Mouse (Mus musculus): Measurements from ENCODE around the gene Exog. TPM values are rescaled to one million over a fixed set of nuclear protein-coding genes. Genes with fewer than 3 reads are reported as not detected.

The Exog gene
- 25.6 TPM in 2 replicates for polyA plus RNA-seq (2015; fragmentation: Nextera tagmentation; extraction: Ambion mirVana)

GRCm38 (mm10) chr9:119444738-119445429 is at the start of gene Exog:
Gene Exog, plus strand, starts transcription at chr9:119444943.
- H3K4me2 ChIP-seq (replicated peaks): peak within 1 kb of the TSS; percentile 68
- peak within 1 kb of the TSS; percentile 87 for H3K27ac ChIP-seq (replicated peaks)
- no peaks in the 10 kb centered on the region for H3K27me3 ChIP-seq
- no peaks in the 10 kb centered on the region for H3K9me3 ChIP-seq (replicated peaks)
- H3K4me3 ChIP-seq (replicated peaks): peak within 1 kb of the TSS; percentile 91
- under 1% methylated on average over 52 of the region's 52 CpGs for WGBS
- peaks cover 29% of the 10 kb centered on the region for H3K36me3 ChIP-seq
- peaks cover 13% of the 10 kb centered on the region for H3K4me1 ChIP-seq
- peak within 1 kb of the TSS; percentile 76 for H3K9ac ChIP-seq
- peak; percentile 88 for ATAC-seq (ENCODE audit: insufficient number of reproducible peaks, low FRiP score, low TSS enrichment, low read depth)

DNA sequence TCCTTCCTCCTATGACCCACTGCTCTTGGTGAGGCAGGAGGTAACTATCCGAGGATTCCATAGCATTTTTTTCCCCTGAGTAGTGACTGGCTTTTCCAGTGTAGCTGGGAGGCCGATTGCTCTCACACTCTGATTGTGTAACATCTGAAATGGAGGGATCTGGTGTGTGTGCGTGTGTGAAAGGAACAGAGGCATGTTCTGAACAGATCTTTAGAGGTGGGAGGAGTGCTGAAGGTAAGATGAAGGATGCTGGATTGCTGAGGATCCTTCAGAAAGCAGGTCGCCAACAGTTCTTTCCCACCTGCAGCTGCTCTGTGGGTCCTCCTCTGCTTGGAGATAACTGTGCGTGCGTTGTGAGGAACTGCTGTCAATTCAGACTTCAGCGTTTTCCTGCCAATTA is 43.4 kb upstream of the Exog start:
- Histone ChIP-seq H3K27ac (replicated peaks) (peak overlapping the region; percentile 63), H3K4me2 (replicated peaks) (peak overlapping the region; percentile 88), H3K27me3 (no peaks in the 10 kb centered on the region), H3K9me3 (replicated peaks) (no peaks in the 10 kb centered on the region), H3K4me3 (replicated peaks) (peak overlapping the region; percentile 81), H3K36me3 (no peaks in the 10 kb centered on the region), H3K4me1 (peaks cover 24% of the 10 kb centered on the region), H3K9ac (0 out of 2 replicates have a peak overlapping the region, but pooled peaks have one; percentile 12)
- ATAC-seq (ENCODE audit: insufficient number of reproducible peaks, low FRiP score, low TSS enrichment, low read depth): no peak
- 3% methylated on average over 7 of the region's 7 CpGs for WGBS

DNA sequence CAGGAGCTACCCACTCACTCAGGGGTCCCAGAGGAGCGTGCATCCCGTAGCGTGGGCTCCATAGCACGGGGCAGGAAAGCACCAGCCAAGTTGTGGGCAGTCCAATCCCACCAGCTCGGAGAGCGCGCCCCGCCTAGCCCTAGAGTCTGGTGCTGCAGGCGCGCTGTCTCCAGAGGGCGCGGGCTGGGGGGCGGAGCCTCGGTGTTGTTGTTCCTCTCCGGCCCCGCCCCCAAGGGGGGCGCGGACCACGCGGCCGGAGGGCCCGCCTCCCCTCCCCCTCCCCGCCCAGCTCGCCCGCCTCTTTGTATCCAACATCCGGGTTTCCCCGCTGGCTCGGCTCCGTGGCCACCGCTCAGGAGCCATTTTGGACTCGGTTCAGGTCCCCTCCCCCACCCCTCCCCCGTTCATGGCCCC is 42.9 kb upstream of the Exog start, which contains the start of gene Acvr2b:
Acvr2b (plus strand) TSS at position 318 of the 414 bp plus-strand sequence.
- peak within 1 kb of the TSS; percentile 94 for H3K27ac ChIP-seq (replicated peaks)
- no peaks in the 10 kb centered on the region for H3K9me3 ChIP-seq (replicated peaks)
- peak within 1 kb of the TSS; percentile 81 for H3K4me3 ChIP-seq (replicated peaks)
- no peaks in the 10 kb centered on the region for H3K36me3 ChIP-seq
- H3K27me3 ChIP-seq: no peaks in the 10 kb centered on the region
- H3K9ac ChIP-seq: peak within 1 kb of the TSS; percentile 86
- peak within 1 kb of the TSS; percentile 88 for H3K4me2 ChIP-seq (replicated peaks)
- peak; percentile 92 for ATAC-seq (ENCODE audit: insufficient number of reproducible peaks, low FRiP score, low TSS enrichment, low read depth)
- peaks cover 24% of the 10 kb centered on the region for H3K4me1 ChIP-seq
- WGBS: 2% methylated on average over 24 of the region's 32 CpGs

DNA sequence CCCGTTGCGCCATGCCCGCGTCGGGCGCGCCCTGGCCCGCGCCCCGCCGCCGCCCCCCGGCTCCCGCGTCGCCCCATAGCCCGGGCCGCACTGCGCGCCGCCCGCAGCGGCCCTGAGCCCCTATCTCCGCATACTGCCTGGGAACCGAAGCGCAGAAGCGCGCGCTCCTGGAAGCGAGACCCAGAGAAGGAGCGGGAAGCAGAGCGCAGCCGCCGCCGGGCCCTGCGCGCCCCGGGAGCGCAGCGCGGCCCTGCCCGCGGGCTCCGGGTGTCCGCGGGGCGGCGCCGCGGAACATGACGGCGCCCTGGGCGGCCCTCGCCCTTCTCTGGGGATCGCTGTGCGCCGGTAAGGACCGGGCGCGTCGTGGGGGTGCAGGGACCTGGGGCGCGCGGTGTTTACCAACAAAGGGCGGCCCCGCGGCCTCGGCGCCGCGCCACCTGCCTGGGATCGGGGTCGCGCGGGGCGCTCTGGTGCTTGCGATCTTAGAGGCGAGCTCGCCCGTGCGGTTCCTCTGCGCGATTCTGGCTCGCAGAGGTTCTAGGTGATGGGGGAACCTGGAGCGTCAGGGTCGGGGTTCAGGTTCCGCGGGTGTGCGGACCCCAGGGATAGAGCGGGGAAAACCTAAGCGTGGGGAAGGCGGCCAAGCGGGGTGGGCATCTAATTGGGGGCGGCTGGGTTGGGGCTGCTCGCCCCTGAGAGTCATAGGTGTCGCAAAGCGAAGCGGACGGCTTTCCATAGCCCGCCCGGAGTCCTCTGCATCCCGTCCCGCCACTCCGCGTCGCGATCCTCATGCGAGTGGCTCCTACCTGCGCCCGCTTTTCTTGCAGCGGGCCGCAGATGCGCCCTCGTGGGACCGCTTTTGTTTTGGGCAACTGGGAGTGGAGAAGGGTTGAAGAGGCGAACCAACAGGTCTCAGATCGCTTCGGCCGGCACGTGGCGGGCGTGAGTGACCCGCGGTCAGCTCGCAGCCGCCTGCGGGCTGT is 42.2 kb upstream of the Exog start:
- WGBS: under 1% methylated on average over 126 of the region's 127 CpGs
- no peaks in the 10 kb centered on the region for H3K27me3 ChIP-seq
- peak; percentile 67 for ATAC-seq (ENCODE audit: insufficient number of reproducible peaks, low FRiP score, low TSS enrichment, low read depth)
- H3K27ac ChIP-seq (replicated peaks): peak overlapping the region; percentile 94
- no peaks in the 10 kb centered on the region for H3K9me3 ChIP-seq (replicated peaks)
- peaks cover 26% of the 10 kb centered on the region for H3K4me1 ChIP-seq
- H3K36me3 ChIP-seq: no peaks in the 10 kb centered on the region
- H3K9ac ChIP-seq: peak overlapping the region; percentile 86
- H3K4me3 ChIP-seq (replicated peaks): peak overlapping the region; percentile 81
- H3K4me2 ChIP-seq (replicated peaks): peak overlapping the region; percentile 88

DNA sequence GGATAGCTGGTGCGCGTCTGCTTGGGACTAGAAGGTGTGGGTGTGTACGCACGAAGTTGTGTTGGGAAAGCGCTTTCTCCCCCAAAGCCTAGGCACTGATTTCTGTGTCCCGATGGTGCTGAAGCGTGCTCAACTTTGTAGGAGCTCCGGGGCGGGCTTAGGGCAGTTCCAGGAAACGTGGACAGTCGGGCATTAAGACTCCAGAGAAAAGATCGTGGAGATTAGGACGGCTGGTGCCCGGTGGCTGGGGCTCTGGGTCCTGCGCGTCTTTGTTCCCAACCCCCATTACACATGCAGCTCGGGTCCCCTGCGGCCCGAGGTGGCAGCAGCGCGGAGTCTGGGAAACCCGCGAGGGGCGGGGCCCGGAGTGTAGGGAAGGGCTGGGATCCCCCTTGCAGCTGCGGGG is 41.5 kb upstream of the Exog start:
- peak overlapping the region; percentile 86 for H3K9ac ChIP-seq
- H3K4me3 ChIP-seq (replicated peaks): peak overlapping the region; percentile 81
- H3K27ac ChIP-seq (replicated peaks): 0 out of 2 replicates have a peak overlapping the region, but pooled peaks have one; percentile 94
- H3K9me3 ChIP-seq (replicated peaks): no peaks in the 10 kb centered on the region
- H3K4me2 ChIP-seq (replicated peaks): peak overlapping the region; percentile 88
- peak; percentile 42; the same call in 1 of the 2 replicates for ATAC-seq (ENCODE audit: insufficient number of reproducible peaks, low FRiP score, low TSS enrichment, low read depth)
- H3K4me1 ChIP-seq: peaks cover 33% of the 10 kb centered on the region
- H3K36me3 ChIP-seq: no peaks in the 10 kb centered on the region
- no peaks in the 10 kb centered on the region for H3K27me3 ChIP-seq
- WGBS: under 1% methylated on average over 26 of the region's 26 CpGs

DNA sequence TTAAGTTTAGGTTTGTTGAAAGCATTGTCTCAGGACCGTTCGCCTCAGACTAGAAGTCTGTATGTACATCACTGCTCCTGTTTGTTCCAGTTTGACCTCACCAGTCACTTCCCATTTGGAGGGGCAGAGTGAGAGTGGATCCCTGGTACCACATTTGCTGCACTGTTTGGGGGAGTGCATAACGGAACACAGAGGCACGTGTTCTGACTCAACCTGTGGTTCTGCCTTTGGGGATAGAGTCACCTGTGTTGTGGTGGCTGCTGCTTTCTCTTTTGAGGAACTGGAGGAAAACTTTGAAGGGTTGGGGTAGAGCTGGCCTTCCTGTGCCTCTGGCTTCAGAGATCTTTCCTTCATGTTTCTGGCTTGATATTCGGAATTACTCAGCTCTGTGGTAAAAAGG is 40.7 kb upstream of the Exog start:
- Histone ChIP-seq H3K36me3 (no peaks in the 10 kb centered on the region), H3K4me3 (replicated peaks) (0 out of 2 replicates have a peak overlapping the region, but pooled peaks have one; percentile 81), H3K27me3 (no peaks in the 10 kb centered on the region), H3K9me3 (replicated peaks) (no peaks in the 10 kb centered on the region), H3K4me1 (peaks cover 39% of the 10 kb centered on the region), H3K4me2 (replicated peaks) (peak overlapping the region; percentile 88), H3K9ac (no peak overlapping the region), H3K27ac (replicated peaks) (no peak overlapping the region)
- 59% methylated on average over 5 of the region's 5 CpGs for WGBS
- ATAC-seq (ENCODE audit: insufficient number of reproducible peaks, low FRiP score, low TSS enrichment, low read depth): no peak

- ATAC-seq (ENCODE audit: insufficient number of reproducible peaks, low FRiP score, low TSS enrichment, low read depth): no peak
- Histone ChIP-seq H3K9me3 (replicated peaks) (peaks cover 8% of the 10 kb centered on the region; the same call in 1 of the 2 replicates), H3K27me3 (no peaks in the 10 kb centered on the region), H3K27ac (replicated peaks) (no peak overlapping the region; the same call in 1 of the 2 replicates), H3K4me1 (peaks cover 35% of the 10 kb centered on the region), H3K9ac (no peak overlapping the region), H3K4me2 (replicated peaks) (no peak overlapping the region), H3K4me3 (replicated peaks) (no peak overlapping the region), H3K36me3 (0 out of 2 replicates have a peak, but pooled peaks cover 4% of the 10 kb centered on the region)
- 53% methylated on average over 15 of the region's 15 CpGs for WGBS
Measured at GRCm38 (mm10) chr9:119407884-119408283, 36.9 kb upstream of the Exog start.

- 71% methylated on average over 11 of the region's 11 CpGs for WGBS
- H3K36me3 ChIP-seq: 0 out of 2 replicates have a peak, but pooled peaks cover 6% of the 10 kb centered on the region
- no peak overlapping the region for H3K4me2 ChIP-seq (replicated peaks)
- H3K9ac ChIP-seq: no peak overlapping the region
- H3K4me1 ChIP-seq: peaks cover 23% of the 10 kb centered on the region
- H3K9me3 ChIP-seq (replicated peaks): peaks cover 12% of the 10 kb centered on the region; the same call in 1 of the 2 replicates
- peak overlapping the region; percentile 52; the same call in 1 of the 2 replicates for H3K27ac ChIP-seq (replicated peaks)
- ATAC-seq (ENCODE audit: insufficient number of reproducible peaks, low FRiP score, low TSS enrichment, low read depth): 0 out of 2 replicates have a peak, but pooled peaks have one; percentile 35
- no peaks in the 10 kb centered on the region for H3K27me3 ChIP-seq
- no peak overlapping the region for H3K4me3 ChIP-seq (replicated peaks)
Measured at GRCm38 (mm10) chr9:119408898-119409664, 35.7 kb upstream of the Exog start.

DNA sequence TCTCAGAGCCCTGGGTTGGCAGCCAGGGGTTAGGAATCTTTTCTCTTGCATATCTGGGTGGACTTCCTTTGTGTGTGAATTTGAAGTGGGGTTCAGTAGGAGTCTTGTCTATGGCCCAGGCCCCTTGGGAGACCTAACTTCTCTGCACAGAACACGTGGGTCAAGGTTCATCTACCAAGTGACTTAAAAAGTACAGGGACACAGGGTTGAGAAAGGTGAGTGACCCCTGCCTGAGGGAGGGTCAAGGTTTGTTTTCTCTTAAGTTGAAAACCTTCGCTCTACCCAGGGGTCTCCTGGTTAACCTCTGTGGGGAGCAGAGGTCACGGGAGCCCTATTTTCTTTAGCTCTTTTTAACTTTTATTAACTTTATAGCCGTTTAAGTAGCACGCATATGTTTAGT is 34.9 kb upstream of the Exog start:
- 59% methylated on average over 5 of the region's 5 CpGs for WGBS
- ATAC-seq (ENCODE audit: insufficient number of reproducible peaks, low FRiP score, low TSS enrichment, low read depth): no peak

GRCm38 (mm10) chr9:119418025-119418424 is 26.7 kb upstream of the Exog start:
- ATAC-seq (ENCODE audit: insufficient number of reproducible peaks, low FRiP score, low TSS enrichment, low read depth): no peak
- Histone ChIP-seq H3K9me3 (replicated peaks) (0 out of 2 replicates have a peak, but pooled peaks cover 2% of the 10 kb centered on the region), H3K27ac (replicated peaks) (peak overlapping the region; percentile 13), H3K27me3 (no peaks in the 10 kb centered on the region), H3K4me1 (peaks cover 32% of the 10 kb centered on the region), H3K36me3 (0 out of 2 replicates have a peak, but pooled peaks cover 2% of the 10 kb centered on the region), H3K4me3 (replicated peaks) (no peak overlapping the region), H3K9ac (no peak overlapping the region), H3K4me2 (replicated peaks) (0 out of 2 replicates have a peak overlapping the region, but pooled peaks have one; percentile 8)
- 51% methylated on average over 18 of the region's 18 CpGs for WGBS

More for the DNA sequence above, 34.9 kb upstream of the Exog start:
- H3K36me3 ChIP-seq: 0 out of 2 replicates have a peak, but pooled peaks cover 6% of the 10 kb centered on the region
- H3K27ac ChIP-seq (replicated peaks): 0 out of 2 replicates have a peak overlapping the region, but pooled peaks have one; percentile 1
- no peak overlapping the region for H3K9ac ChIP-seq
- H3K4me2 ChIP-seq (replicated peaks): no peak overlapping the region
- H3K9me3 ChIP-seq (replicated peaks): peaks cover 12% of the 10 kb centered on the region; the same call in 1 of the 2 replicates
- H3K4me1 ChIP-seq: peaks cover 18% of the 10 kb centered on the region
- H3K27me3 ChIP-seq: no peaks in the 10 kb centered on the region
- H3K4me3 ChIP-seq (replicated peaks): no peak overlapping the region
